Mouse (Mus musculus) T-helper 17 cell (primary cell): ENCODE data around the gene Gprin3.

ENCODE experiments used
- in situ Hi-C, 2 experiments: fragments of 300-600 bp; cut with MboI, MseI; formaldehyde crosslinking; loops; 1 replicate in 1 of 2; 2 replicates in 1 of 2; pipeline ENCODE4 v1.15.1; 2025; ENCODE audit warnings: high pct_unique_total_duplicates in 2 of 2

Gprin3 gene

DNA sequence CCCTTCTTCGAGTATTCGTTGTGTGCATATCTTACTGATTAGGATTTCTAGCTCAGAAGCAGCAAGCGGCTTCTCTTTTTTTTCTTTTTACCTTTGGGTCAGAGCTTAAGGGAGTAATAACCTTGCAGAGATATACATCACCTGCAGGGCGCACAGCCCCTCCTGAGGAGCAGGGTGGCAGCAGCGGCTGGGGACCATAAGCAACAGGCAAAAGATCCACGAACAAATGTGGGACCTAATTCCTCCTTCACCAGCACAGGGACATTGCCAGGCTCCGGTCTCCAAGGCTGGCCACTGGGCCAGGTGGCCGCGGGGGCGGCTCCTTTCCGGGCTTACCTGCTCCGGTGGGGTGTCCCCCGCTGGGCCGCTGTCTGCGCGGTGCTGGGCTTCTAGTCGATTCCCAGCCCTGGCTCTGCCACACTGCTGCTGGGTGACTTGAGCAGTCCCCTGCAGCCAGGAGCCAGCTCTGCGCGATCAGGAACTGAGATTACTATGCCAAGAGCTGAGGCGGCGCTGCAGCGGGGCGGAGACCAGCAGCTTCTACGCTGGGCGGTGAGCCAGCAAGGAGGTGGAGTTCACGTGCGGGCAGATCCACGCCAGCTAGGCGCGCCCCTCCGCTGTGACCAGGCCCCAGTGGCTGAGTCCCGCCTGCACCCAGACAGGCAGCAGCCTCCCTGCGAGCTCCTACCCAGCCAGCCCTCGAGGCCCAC, at the start of gene Gprin3:
Gene Gprin3, minus strand, starts transcription at position 471 of the 710 bp plus-strand sequence.
- in situ Hi-C loops: loop anchor here (5.0 to 25.0 kb wide), 4 partner anchors 111 to 1811 kb away; no protein-coding TSS in a partner anchor

DNA sequence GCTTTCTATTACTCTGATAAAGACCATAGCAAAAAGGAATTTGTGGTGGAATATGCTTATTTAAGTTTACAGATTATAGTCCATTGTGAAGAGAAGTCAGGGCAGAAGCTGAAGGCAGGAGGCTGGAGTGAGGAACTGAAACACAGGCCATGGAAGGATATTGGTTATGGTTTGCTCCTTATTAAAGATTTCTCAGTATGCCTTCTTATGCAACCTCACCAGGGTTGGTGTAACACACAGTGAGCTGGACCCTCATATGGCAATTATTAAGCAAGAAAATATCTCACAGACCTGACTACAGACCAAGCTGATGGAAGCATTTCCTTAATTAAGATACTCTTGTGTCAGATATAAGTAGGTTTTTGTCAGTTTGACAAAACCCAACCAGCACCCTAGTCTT, 32.8 kb upstream of the Gprin3 start:
- in situ Hi-C loops: no loop called here

DNA sequence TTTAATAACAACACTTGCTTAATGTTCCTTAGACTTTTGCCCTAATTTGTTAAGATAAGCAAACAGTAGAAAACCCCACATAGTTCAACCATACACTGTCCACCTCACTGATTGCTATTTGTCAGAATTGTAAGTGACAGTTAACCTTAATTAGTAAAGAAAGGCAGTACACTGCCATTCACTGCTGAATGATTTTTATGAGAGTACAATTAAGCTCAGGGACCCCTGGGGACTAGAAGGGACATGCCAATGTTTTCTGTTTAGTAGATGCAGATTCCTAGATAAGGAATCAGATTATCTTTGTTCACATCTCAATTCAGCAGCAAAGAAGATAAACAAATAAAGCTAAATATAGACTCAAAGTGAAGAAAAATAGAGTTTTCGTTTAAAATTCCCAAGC, 30.0 kb upstream of the Gprin3 start:
- in situ Hi-C loops: no loop called here

DNA sequence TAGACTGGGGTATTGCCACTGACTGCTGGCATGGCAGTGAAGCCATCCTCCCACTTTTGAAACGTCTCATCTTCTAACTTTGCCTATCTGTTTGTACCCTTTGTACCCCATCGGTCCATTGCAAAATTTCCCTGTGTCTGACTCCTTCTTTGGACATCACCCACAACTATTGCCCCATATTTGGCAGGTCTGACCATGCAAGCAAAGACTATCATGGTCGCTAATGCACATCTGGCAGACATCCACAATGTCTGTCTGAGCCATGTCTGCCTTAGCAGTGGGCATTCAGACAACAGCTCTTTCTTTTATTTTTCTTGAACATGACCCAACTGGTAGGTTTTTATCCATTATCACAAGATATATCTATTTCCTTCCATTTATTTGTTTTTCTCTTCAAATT, 25.3 kb upstream of the Gprin3 start:
- in situ Hi-C loops: no loop called here

DNA sequence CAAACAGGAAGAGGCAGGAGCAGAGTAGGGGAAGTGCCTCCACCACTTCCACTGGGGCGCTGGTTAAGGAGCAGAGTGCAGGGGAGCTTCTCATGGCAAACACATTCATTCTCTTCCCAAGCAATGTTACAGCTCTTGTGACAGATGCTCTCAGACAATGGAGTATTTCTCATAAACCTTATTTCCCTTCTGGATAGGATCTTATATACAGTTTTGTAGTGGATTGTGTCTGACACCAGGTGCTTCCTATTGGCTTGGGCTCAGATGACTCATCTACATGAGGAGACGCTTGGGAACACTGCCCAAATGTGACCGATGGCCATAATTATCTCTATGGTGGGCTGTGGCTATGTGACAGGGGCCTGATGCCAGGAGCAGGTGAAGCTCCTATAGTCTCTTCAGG, 19.0 kb upstream of the Gprin3 start:
- in situ Hi-C loops: loop anchor here (25.0 kb wide), 2 partner anchors 183 to 1792 kb away; no protein-coding TSS in a partner anchor

DNA sequence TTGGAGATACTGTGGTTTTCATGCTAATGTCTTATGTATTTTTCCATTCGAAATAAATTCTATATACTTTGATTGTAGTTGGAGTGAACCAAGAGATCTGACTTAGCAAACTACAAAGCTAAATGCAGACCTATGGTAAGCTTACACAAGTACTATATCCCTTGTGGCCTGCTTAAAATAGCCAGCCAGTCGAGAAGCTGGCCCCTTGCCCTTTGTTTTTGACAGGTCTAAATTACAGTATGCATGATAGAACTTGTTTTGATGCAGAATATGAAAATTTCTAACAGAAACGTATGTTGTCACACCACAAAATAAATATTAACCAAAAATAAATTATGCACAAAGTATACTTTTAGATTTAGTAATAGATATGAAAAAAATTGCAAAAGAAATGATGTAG, 9.8 kb upstream of the Gprin3 start:
- in situ Hi-C loops: loop anchor here (25.0 kb wide), 2 partner anchors 174 to 1801 kb away; no protein-coding TSS in a partner anchor

DNA sequence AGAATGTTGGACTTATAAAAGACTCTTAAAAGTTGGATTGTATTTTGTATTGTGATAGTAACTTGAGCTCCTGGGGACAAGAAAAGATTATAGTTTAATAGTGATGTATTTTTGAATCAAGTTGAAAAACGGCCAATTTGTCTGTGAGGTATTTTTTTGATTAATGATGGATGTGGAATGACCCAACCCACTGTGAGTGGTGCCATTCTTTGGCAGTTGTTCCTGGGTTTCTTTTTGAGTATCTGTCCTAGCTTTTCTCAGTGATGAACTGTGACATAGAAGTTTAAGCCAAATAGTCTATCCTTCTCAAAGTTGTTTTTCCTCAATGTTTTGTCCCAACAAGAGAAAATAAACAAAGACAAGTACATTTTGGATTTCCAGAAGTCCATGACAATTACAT, 7.0 kb upstream of the Gprin3 start:
- in situ Hi-C loops: loop anchor here (25.0 kb wide), 2 partner anchors 171 to 1804 kb away; no protein-coding TSS in a partner anchor

DNA sequence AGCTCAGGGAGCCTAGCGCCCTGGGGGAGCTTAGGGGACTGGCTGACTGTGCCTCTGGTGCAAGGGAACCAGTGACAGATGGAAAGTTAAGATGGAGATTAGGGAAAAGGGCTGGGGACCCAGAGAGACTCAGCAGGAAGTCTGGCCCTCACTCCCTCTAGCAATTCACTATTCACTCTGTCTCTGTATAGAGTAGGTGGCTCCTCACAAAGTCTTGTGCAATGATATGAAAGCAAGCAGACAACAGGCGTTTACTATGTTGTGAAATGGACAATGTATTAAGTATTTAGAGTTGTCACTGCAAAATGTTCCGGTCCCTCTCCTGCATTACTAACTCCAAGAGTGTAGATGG, 416 bp upstream of the Gprin3 start:
- in situ Hi-C loops: loop anchor here (5.0 to 25.0 kb wide), 4 partner anchors 112 to 1811 kb away; no protein-coding TSS in a partner anchor

DNA sequence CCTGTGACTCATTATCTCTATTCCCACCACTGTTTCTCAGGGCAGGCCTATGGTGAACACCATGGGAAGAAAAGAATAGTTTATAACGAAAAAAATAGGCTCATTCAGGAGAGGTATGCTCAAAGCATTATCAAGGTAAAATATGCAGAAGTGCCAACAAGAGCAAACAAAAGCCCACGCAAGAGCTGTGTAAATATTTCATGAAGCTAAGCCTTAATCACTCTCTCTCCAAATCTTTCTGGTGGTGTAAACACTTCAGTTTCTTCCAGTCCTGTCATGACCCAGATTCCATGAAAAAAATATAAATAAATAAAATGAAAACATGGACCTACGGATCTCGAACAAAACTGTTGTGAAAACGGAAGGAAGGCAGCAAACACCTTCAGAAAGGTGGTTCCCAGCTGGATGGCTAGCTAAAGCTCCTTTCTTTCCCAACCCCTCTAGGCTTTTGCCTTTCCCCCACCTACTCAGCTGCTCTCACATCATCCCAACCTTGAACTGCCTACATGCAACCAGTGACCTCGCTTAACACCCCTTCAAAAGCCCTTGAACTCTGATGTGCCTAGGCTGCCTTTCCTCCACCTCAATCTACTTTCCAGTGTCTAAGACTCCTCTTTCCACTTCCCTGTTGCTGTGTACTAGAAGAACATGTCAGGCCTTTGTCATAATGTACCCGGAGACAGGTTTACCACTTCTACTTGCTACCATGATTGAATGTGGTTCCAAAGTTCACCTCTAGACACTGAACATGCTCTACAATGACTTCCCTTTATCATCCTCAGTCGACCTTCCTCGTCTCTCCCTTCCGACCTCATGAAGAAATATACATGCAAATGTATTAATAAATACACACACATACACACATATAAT, 988 bp downstream of the Gprin3 start:
- in situ Hi-C loops: loop anchor here (5.0 to 25.0 kb wide), 4 partner anchors 110 to 1812 kb away; no protein-coding TSS in a partner anchor

DNA sequence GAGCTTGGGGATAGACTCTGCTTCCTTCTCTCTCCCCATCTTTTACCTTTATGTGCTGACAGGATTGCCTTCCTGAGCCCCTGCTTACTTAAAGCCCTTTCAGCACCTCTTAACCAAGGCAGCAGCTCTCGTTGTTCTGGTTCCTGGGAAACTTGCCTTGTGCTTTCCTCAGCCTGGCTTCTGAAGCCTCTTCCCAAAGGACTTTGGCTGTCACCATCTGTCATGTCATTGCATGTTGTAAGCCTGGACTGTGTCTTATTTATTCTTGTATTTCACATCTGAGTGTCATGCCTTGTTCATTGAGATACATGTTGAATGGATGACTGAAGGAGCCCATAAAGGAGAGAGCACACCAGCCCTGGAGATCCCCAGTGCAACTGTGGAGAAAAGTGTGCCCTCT, 2.3 kb downstream of the Gprin3 start:
- in situ Hi-C loops: loop anchor here in 1 of 2 experiments (10.0 kb wide), 1 partner anchor 109 kb away; no protein-coding TSS in a partner anchor

DNA sequence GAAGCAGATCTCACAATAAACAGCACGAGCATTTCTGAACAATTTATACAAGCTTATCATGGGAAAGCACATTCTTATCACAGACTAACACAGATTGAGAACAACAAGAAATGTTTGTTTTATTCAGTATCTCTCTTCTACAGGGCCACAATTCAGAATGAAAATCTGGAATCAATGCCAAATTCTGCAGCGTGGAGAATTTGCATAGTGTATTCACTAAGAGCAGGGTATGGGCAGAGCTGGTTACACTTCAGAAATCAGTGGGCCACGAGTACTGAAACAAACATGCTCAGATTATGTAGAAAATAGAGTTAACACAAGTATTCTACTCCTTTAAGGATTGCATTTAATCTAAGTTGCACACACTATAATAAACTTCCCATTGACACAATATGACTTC, 6.8 kb downstream of the Gprin3 start:
- in situ Hi-C loops: no loop called here

DNA sequence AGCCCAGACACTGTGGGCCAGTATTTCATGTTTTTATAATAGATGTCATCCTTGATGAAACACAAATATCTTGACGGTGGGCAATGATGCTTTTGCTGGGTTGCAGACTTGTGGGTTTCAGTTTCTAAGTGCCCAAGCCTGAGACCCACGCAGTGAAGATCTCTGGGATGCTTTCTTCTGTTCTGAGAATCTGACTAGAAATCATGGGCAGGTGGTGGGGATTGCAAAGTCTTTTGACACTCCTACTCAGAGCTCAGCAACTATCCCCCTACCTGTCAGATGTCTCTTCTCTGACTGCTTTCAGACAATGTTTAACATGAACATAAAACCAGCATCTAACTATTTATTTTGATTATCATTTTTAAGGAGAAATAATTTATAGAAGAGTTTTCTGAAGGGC, 7.4 kb downstream of the Gprin3 start:
- in situ Hi-C loops: no loop called here

DNA sequence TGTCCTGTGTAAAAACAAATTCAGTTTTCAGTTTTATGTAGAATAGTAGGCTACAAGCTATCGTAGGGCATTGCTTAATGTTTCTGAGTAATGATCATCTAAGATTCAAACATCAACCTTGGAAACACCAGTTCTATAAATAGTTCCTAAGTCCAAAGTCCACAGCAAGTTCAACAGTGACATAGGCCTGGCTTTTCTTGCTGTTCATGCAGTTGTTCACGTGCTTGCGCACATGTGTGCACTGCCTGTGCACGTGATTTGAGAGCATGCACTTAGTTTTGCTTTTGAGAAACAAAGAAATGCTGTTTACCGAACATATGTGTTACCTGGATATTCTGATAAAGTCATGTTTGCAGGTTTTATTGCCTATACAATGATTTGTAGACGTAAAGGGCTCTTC, 11.3 kb downstream of the Gprin3 start:
- in situ Hi-C loops: no loop called here

DNA sequence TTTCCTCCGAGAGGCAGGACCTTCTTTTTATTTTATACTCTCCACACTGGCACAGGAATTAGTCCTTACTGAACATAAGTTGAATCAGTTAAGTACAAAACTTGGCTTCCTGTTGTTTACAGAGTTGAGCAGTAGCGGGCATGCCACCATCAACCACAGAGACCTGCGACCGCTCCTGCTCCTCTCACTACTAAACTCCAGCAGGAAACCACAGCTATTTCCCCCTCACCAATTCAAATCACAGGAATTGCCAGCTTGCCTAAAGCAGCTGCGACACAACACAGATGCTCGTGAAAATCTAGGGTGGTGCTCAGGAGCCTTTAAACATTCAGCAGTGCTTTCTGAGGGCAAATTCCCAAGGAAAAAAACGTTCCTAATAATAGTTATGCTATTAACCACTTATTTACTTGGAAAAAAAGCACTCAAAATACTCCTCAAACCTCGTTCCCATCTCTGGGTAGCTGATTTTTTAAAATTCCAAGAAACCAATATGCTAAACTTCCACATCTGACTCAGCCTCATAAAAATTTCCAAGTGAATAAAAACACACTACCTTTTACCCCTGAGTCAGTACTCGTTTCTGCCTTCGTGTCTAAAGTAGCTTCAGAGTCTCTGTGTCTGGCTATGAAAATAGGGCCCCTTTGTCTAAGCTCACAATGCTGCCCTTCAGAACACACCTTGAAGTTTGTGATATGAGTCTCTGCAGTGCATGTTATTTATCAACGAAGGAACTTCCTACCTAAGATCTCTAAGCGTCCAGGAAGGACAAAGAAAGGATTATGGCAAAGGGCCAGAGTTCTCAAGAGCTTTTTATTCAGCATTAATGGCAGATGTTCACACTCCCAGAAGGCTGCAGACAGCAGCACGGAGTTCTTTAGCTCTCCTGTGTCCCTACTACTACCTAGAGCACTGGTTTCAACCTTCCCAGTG, 13.4 kb downstream of the Gprin3 start:
- in situ Hi-C loops: no loop called here

DNA sequence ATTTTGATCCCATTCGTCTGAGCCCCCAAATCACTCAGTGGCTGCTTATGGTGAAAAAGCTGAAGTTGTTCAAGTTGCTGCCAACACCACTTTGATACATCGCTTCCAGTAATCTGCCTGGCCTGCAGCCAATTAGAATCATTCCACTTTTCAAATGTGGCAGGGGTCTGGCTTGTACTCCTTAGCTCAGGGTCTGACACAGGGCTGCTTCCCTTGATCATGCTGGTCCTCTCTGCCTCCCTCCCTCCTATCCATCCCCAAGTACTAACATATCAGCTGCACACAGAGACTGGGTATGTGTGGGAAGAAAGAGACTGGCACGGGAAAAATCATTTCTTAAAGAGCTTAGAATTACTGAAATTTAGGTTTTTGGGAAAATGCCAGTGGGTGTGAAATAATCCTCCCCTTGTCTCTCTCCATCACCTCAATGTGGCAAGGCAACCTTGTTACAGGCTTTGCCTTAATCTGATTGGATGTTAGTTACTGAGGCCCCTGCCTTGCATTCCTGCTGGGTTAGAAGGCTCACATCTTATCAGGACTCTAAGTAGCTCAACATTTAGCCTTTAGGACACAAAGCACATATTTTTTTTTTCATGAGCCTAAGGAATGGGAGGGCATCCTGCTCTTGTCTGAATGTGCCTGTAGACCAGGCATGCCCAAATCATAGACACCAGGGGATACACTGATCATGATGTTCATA, 16.9 kb downstream of the Gprin3 start:
- in situ Hi-C loops: loop anchor here in 1 of 2 experiments (10.0 kb wide), 1 partner anchor 74 kb away; no protein-coding TSS in a partner anchor

DNA sequence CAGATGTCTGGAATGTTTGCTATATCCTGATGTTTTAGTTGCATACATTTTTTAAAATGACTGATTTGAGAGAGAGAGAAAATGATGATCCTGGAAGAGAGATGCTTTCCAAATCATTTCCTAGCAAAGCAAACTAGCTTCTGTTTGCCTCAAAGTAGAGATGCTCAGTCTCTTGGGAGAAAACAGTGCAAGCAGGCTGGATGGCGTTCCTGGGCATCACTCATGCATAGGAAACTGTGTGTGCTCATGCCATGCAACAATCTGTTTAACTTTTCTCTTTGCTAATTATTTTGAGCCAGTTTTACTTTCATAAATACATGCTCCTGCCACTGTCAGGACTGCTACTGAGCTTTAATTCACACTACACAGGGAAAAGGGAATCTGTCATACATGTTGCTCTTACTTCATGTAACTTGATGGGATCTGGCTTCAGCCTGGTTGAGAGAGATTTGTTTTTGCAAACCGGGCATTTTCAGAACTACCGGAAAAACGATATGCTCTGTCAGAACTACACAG, 18.6 kb downstream of the Gprin3 start:
- in situ Hi-C loops: loop anchor here in 1 of 2 experiments (10.0 kb wide), 1 partner anchor 73 kb away; no protein-coding TSS in a partner anchor

DNA sequence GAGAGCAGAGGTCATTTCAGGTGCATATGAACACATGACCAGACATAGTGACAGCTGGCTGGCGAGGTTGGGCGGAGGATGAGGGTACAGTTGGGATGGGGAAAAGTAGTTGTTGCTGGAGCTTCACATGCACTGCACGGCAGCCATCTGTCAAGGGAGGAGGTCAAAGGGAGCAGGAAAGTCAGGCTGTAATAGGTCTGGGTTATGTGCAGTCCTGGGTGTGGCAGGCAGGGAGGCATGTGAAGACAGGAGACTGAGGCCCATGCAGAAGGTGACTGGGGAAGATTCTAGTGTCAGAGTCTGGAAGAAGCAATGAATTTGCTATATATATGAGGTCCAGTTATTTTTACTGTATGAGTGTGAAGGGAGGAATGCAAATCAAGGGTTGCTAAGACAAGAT, 35.9 kb downstream of the Gprin3 start:
- in situ Hi-C loops: no loop called here

DNA sequence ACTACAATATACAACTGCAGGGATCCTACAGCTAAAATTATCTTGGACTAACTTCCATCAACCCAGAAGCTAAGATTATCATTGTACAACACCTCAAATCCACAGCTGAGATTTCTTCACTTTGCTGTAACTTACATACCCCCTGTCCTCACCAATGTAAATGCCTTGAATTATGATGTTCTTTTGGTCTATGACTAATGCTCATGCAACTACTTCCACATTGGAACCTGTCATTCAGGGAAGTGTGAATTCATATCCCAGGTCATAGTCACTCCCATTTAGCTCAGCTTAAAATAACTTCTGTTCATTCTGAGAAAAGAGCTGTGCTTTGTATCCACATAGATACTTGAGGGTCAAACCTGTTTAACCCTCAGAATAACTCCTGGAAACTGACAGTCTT, 60.8 kb downstream of the Gprin3 start:
- in situ Hi-C loops: no loop called here

DNA sequence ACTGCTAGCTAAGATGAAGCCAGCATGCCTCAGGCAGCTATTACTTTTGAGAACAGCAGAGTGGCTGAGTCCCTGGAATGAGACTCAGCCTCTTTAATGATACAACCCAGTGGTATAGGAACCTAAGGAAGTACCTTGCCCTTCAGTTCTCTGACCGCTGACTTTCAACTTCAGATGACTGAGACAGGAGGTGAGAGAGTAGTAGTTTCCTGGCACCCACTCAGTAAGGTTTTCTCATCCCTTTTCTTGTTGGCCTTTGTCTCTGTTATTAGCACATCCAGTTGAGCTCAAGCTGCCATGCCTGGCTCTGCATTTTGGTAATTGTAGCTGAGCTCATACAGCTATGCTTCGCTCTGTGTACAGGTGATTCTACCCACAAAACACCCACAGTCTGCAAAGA, 62.8 kb downstream of the Gprin3 start:
- in situ Hi-C loops: no loop called here

DNA sequence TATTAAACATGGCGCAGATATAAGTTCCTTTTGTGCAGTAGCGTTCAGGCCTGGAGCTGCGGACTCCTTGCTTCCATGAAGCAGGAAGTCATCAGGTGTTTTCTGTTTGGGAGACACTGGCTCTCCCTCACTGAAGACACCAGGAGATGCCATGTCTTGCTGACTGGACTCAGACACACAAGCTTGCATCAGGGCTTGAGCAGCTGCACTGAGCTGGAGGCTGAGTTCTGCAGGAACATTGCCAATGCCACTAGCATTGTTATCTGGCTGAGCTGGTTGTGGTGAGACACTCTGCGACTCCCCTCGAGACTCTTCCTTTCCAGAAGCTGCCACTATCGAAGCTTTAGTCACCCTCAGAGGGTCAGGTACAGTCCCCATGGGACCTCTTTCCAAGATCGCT, 71.2 kb downstream of the Gprin3 start:
- in situ Hi-C loops: no loop called here
